Mouse (Mus musculus) forebrain, embryonic 15.5 days (tissue): Measurements from ENCODE around the gene Npw. TPM values are rescaled to one million over a fixed set of nuclear protein-coding genes. Genes with fewer than 3 reads are reported as not detected.

Experiments
- ATAC-seq: fragments of 200-750 bp; cut with Nextera tagmentation; replicated peaks from 2 replicates; pipeline ENCODE4 v1.8.0; 2017; ENCODE audit warnings: mild to moderate bottlenecking, moderate TSS enrichment, moderate library complexity
- H3K27ac ChIP-seq: fragments of 300-500 bp; sonication (generic); replicated peaks from 2 replicates; pipeline ENCODE4 v1.5.1; 2015; ENCODE audit warnings: mild to moderate bottlenecking, inconsistent platforms
- H3K27me3 ChIP-seq: fragments of 300-500 bp; sonication (generic); 2 replicates; pipeline ENCODE4 v1.6.1; 2015; ENCODE audit warnings: inconsistent platforms
- H3K36me3 ChIP-seq: fragments of 300-500 bp; sonication (generic); 2 replicates; pipeline ENCODE4 v1.6.1; 2015; ENCODE audit warnings: mild to moderate bottlenecking, inconsistent platforms
- H3K4me1 ChIP-seq: fragments of 300-500 bp; sonication (generic); 2 replicates; pipeline ENCODE4 v1.6.1; 2015; ENCODE audit warnings: inconsistent platforms
- H3K4me2 ChIP-seq: fragments of 300-500 bp; sonication (generic); replicated peaks from 2 replicates; pipeline ENCODE4 v1.6.1; 2015; ENCODE audit warnings: mild to moderate bottlenecking, inconsistent platforms
- H3K4me3 ChIP-seq: fragments of 300-500 bp; sonication (generic); 2 replicates; pipeline ENCODE4 v1.5.1; 2015; ENCODE audit warnings: mild to moderate bottlenecking, inconsistent platforms
- H3K9ac ChIP-seq: fragments of 300-500 bp; sonication (generic); replicated peaks from 2 replicates; pipeline ENCODE4 v1.6.1; 2015; ENCODE audit warnings: mild to moderate bottlenecking, inconsistent platforms
- H3K9me3 ChIP-seq: fragments of 300-500 bp; sonication (generic); 2 replicates; pipeline ENCODE4 v1.6.1; 2016; ENCODE audit warnings: inconsistent platforms
- WGBS: fragments of 180-500 bp; shearing (Covaris S2); methylation state at CpG from one replicate; pipeline ENCODE4 v1.1.7; 2015; ENCODE audit warnings: mixed read lengths; 5-methylcytosine and 5-hydroxymethylcytosine counted together
- polyA plus RNA-seq: library from polyadenylated mRNA; unstranded; fragments of >200 nt; fragmentation: Nextera tagmentation; extraction: Ambion mirVana; gene quantifications from 2 replicates; pipeline ENCODE4 v1.2.1, GENCODE M21; 2015

Gene Npw
- polyA plus RNA-seq, 1 experiment from 2014 or later = not detected

DNA sequence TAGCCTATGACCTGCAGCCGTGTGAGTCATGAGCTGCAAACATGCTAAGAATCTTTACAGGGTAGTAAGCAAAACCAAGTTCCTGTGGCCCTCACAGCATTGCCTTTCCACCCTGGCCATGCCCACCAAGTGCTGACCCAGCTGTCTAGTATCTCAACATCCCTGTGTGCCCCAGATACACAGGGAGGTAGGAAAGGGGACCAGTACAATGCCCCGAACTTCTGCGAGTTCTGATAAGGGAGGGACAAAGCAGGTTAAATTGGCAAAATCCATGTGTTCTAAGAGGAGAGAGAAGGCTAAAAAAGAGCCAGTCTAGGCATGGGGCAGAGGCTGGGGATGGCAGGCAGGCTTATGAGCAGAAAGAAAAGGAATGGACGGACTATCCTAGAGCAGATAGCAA lies 49.9 kb downstream of the Npw start:
- ATAC-seq = no peak

More for the DNA sequence above, 49.9 kb downstream of the Npw start:
- 90% methylated on average over 4 of the region's 4 CpGs for WGBS
- Histone ChIP-seq H3K9me3 (no peaks in the 10 kb centered on the region), H3K4me3 (no peak overlapping the region), H3K36me3 (peaks cover 60% of the 10 kb centered on the region), H3K27ac (no peak overlapping the region), H3K9ac (no peak overlapping the region), H3K4me1 (no peaks in the 10 kb centered on the region), H3K27me3 (no peaks in the 10 kb centered on the region), H3K4me2 (no peak overlapping the region)

Other genes with a start within 250 kb of the Npw start
- gene Rnps1, start 243.9 kb downstream of the Npw start, polyA plus RNA-seq = 360 and 364 TPM in 2 replicates
- gene Eci1, start 231.8 kb downstream of the Npw start, polyA plus RNA-seq = 40.7 and 42.8 TPM in 2 replicates
- gene Dnase1l2, start 215.4 kb downstream of the Npw start, polyA plus RNA-seq = 5.7 and 6.6 TPM in 2 replicates
- 44.0 and 44.9 TPM in 2 replicates for gene E4f1, start 188.1 kb downstream of the Npw start, polyA plus RNA-seq
- gene Pgp, start 188.1 kb downstream of the Npw start, polyA plus RNA-seq = 51.0 and 54.0 TPM in 2 replicates
- 0.40 TPM in 1 of 2 replicates, not detected in the other for gene Bricd5, start 184.6 kb downstream of the Npw start, polyA plus RNA-seq
- 35.2 and 36.4 TPM in 2 replicates for gene Mlst8, start 179.4 kb downstream of the Npw start, polyA plus RNA-seq
- 25.6 and 26.4 TPM in 2 replicates for gene Caskin1, start 169.9 kb downstream of the Npw start, polyA plus RNA-seq
- 107 and 112 TPM in 2 replicates for gene Traf7, start 130.5 kb downstream of the Npw start, polyA plus RNA-seq
- gene Rab26, start 124.2 kb downstream of the Npw start, polyA plus RNA-seq = 5.7 and 6.6 TPM in 2 replicates
- gene Pkd1, start 108.6 kb downstream of the Npw start, polyA plus RNA-seq = 17.1 and 22.9 TPM in 2 replicates
- gene Tsc2, start 25.8 kb downstream of the Npw start, polyA plus RNA-seq = 68.7 and 75.6 TPM in 2 replicates
- 12.5 and 12.7 TPM in 2 replicates for gene Nthl1, start 25.8 kb downstream of the Npw start, polyA plus RNA-seq
- 26.7 and 27.6 TPM in 2 replicates for gene Slc9a3r2, start 8.1 kb downstream of the Npw start, polyA plus RNA-seq
- gene Zfp598, start 11.2 kb upstream of the Npw start, polyA plus RNA-seq = 19.1 and 20.9 TPM in 2 replicates
- gene Syngr3, start 31.5 kb upstream of the Npw start, polyA plus RNA-seq = 134 and 145 TPM in 2 replicates
- gene Gfer, start 37.7 kb upstream of the Npw start, polyA plus RNA-seq = 38.7 TPM in 2 replicates
- gene Noxo1, start 37.8 kb upstream of the Npw start, polyA plus RNA-seq = 1.4 and 2.0 TPM in 2 replicates
- 79.5 and 83.9 TPM in 2 replicates for gene Tbl3, start 49.2 kb upstream of the Npw start, polyA plus RNA-seq
- not detected in 2 replicates for gene Rnf151, start 59.6 kb upstream of the Npw start, polyA plus RNA-seq
- 816 and 846 TPM in 2 replicates for gene Rps2, start 59.7 kb upstream of the Npw start, polyA plus RNA-seq
- gene Ndufb10, start 66.0 kb upstream of the Npw start, polyA plus RNA-seq = 249 and 261 TPM in 2 replicates
- gene Rpl3l, start 69.4 kb upstream of the Npw start, polyA plus RNA-seq = not detected in 2 replicates
- 20.5 and 22.5 TPM in 2 replicates for gene Msrb1, start 78.2 kb upstream of the Npw start, polyA plus RNA-seq
- gene Hs3st6, start 94.5 kb upstream of the Npw start, polyA plus RNA-seq = not detected in 2 replicates
- not detected in 2 replicates for gene Meiob, start 145.8 kb upstream of the Npw start, polyA plus RNA-seq
- gene Hagh, start 181.7 kb upstream of the Npw start, polyA plus RNA-seq = 45.1 and 45.7 TPM in 2 replicates
- gene Fahd1, start 191.9 kb upstream of the Npw start, polyA plus RNA-seq = 16.0 and 16.8 TPM in 2 replicates
- gene Igfals, start 207.5 kb upstream of the Npw start, polyA plus RNA-seq = 0.11 TPM in 1 of 2 replicates, not detected in the other
- gene Nubp2, start 227.9 kb upstream of the Npw start, polyA plus RNA-seq = 73.2 and 74.2 TPM in 2 replicates
- gene Spsb3, start 228.2 kb upstream of the Npw start, polyA plus RNA-seq = 81.5 and 82.5 TPM in 2 replicates
- gene Eme2, start 236.6 kb upstream of the Npw start, polyA plus RNA-seq = 32.8 and 34.6 TPM in 2 replicates
- gene Mrps34, start 236.7 kb upstream of the Npw start, polyA plus RNA-seq = 77.6 and 82.2 TPM in 2 replicates
- 69.6 and 72.6 TPM in 2 replicates for gene Nme3, start 238.0 kb upstream of the Npw start, polyA plus RNA-seq